Comparison of ENCODE assay signal across 7 mouse cellular contexts in genomic region chr14:21051380-21052111, GRCm38 (mm10). TPM values are rescaled to one million over a fixed set of nuclear protein-coding genes. Genes with fewer than 3 reads are reported as not detected.
DNase-seq lines count a peak whose midpoint lies in the region; ATAC-seq and TF ChIP-seq lines count a peak whose summit lies in the region.

No protein-coding gene starts in this region.

- H3K4me3 ChIP-seq in embryonic fibroblast, embryonic 13.5 days (ENCODE audit: insufficient read depth, low read length), result peak overlapping the region; percentile 99
- H3K4me3 ChIP-seq in limb, embryonic 13.5 days, result peak overlapping the region; percentile 92
- H3K4me3 ChIP-seq in small intestine, adult 2 months (ENCODE audit: low read depth, low read length), result peak overlapping the region; percentile 86

- peaks cover 3% of the 10 kb centered on the region; the same call in 1 of the 2 replicates for H3K9me3 ChIP-seq in limb, embryonic 13.5 days

- 0 out of 2 replicates have a peak, but pooled peaks have one; percentile 0 for ATAC-seq in limb, embryonic 13.5 days (ENCODE audit: low FRiP score, low read depth)

- 0 out of 2 replicates have a peak, but pooled peaks cover under 1% of the 10 kb centered on the region for H3K36me3 ChIP-seq in limb, embryonic 13.5 days
- no peaks in the 10 kb centered on the region for H3K36me3 ChIP-seq in small intestine, adult 2 months (ENCODE audit: control insufficient read depth, insufficient read depth, low read length)

- DNase-seq in retina, adult 2 months (ENCODE audit: low read depth, low spot score), result peak; percentile 23
- no peak for DNase-seq in retina, postnatal 1 day
- no peak for DNase-seq in left cerebral cortex, postnatal 4 days
- DNase-seq in layer of hippocampus, postnatal 14 days (ENCODE audit: low spot score in 2 of 2), result no peak

- 8% methylated on average over 28 of the region's 28 CpGs for WGBS in limb, embryonic 13.5 days
- 3% methylated on average over 28 of the region's 28 CpGs for WGBS in small intestine, adult 2 months

- intact Hi-C loops in left cerebral cortex, postnatal 4 days (cut with DNase I), result loop anchor here (5.0 kb wide), 1 partner anchor 56 kb away; no protein-coding TSS in a partner anchor

- H3K27ac ChIP-seq in embryonic fibroblast, embryonic 13.5 days (ENCODE audit: insufficient read depth, low read length), result peak overlapping the region; percentile 86; the same call in 1 of the 2 replicates
- H3K27ac ChIP-seq in limb, embryonic 13.5 days, result peak overlapping the region; percentile 89
- H3K27ac ChIP-seq in small intestine, adult 2 months (ENCODE audit: insufficient read depth, low read depth, low read length), result peak overlapping the region; percentile 95

- peak overlapping the region; percentile 84 for H3K9ac ChIP-seq in limb, embryonic 13.5 days

- TF ChIP-seq POLR2A in embryonic fibroblast, embryonic 13.5 days (IDR thresholded peaks at IDR 0.05; ENCODE audit: low read depth, low read length), result no peak
- no peak for TF ChIP-seq POLR2A in small intestine, adult 2 months (IDR thresholded peaks at IDR 0.05; ENCODE audit: low read depth, low read length)

- H3K4me1 ChIP-seq in embryonic fibroblast, embryonic 13.5 days (ENCODE audit: control insufficient read depth, insufficient read depth, low read length), result 0 out of 2 replicates have a peak, but pooled peaks cover 2% of the 10 kb centered on the region
- peaks cover 9% of the 10 kb centered on the region for H3K4me1 ChIP-seq in limb, embryonic 13.5 days
- H3K4me1 ChIP-seq in small intestine, adult 2 months (ENCODE audit: control insufficient read depth, insufficient read depth, insufficient read length, low read length), result peaks cover 3% of the 10 kb centered on the region; the same call in 1 of the 2 replicates

- peak overlapping the region; percentile 80 for H3K4me2 ChIP-seq in limb, embryonic 13.5 days (replicated peaks)

- H3K27me3 ChIP-seq in limb, embryonic 13.5 days, result no peaks in the 10 kb centered on the region
- H3K27me3 ChIP-seq in small intestine, adult 2 months (ENCODE audit: control insufficient read depth, insufficient read depth, low read length), result no peaks in the 10 kb centered on the region

- no peak for TF ChIP-seq CTCF in embryonic fibroblast, embryonic 13.5 days (IDR thresholded peaks at IDR 0.05; ENCODE audit: borderline replicate concordance, insufficient read depth, low read length)
- no peak for TF ChIP-seq CTCF in small intestine, adult 2 months (IDR thresholded peaks at IDR 0.05; ENCODE audit: extremely low read depth, insufficient read length, insufficient replicate concordance, low read depth, low read length)

RNA-seq across cellular contexts. Expression of gene Ap3m1, which starts 0.8 kb away (rescaled TPM):
- polyA plus RNA-seq in embryonic fibroblast, embryonic 13.5 days (2011; ENCODE audit: insufficient read length, low read depth, missing spikeins), result 99.0 and 102 TPM in 2 replicates
- polyA plus RNA-seq in limb, embryonic 13.5 days (2015; fragmentation: Nextera tagmentation; extraction: Ambion mirVana), result 78.5 and 78.9 TPM in 2 replicates
- polyA plus RNA-seq in small intestine, adult 2 months (2012; rRNA removed), result 3.5 and 8.8 TPM in 2 replicates
- total RNA-seq in left cerebral cortex, postnatal 4 days (2021), result 10 to 100 TPM; 89.5 to 93.0 TPM
- 10 to 100 TPM; 82.1 to 84.3 TPM for total RNA-seq in layer of hippocampus, postnatal 14 days (2021)

RNA-seq across cellular contexts. Expression of gene Adk, which starts 0.8 kb away (rescaled TPM):
- 114 and 117 TPM in 2 replicates for polyA plus RNA-seq in embryonic fibroblast, embryonic 13.5 days (2011; ENCODE audit: insufficient read length, low read depth, missing spikeins)
- 154 and 156 TPM in 2 replicates for polyA plus RNA-seq in limb, embryonic 13.5 days (2015; fragmentation: Nextera tagmentation; extraction: Ambion mirVana)
- 20.8 and 37.6 TPM in 2 replicates for polyA plus RNA-seq in small intestine, adult 2 months (2012; rRNA removed)
- total RNA-seq in left cerebral cortex, postnatal 4 days (2021), result 10 to 100 TPM; 51.6 to 52.3 TPM
- total RNA-seq in layer of hippocampus, postnatal 14 days (2021), result 10 to 100 TPM; 67.5 to 69.7 TPM
